ENCODE assay signal across 9 mouse cellular contexts in genomic region chr7:142094301-142095143, GRCm38 (mm10). TPM values are rescaled to one million over a fixed set of nuclear protein-coding genes. Genes with fewer than 3 reads are reported as not detected.
DNase-seq lines count a peak whose midpoint lies in the region; ATAC-seq lines count a peak whose summit lies in the region.
"Had no signal": no experiment of that assay in that cellular context is flagged by ENCODE, and none has a peak within 500 bp of the region (broad histone marks: within the 10 kb centered on the region; RNA-seq: fewer than 3 reads in every experiment).

No protein-coding gene starts in this region.

- peaks cover 96% of the 10 kb centered on the region for H3K27me3 ChIP-seq in megakaryocyte, embryonic 14.5 days (replicated peaks)
- 0 out of 2 replicates have a peak, but pooled peaks cover 6% of the 10 kb centered on the region for H3K27me3 ChIP-seq in forebrain, embryonic 14.5 days (replicated peaks; ENCODE audit: control insufficient read depth, insufficient read depth, low read length)
- H3K27me3 ChIP-seq in intestine, embryonic 16.5 days (replicated peaks; ENCODE audit: control insufficient read depth, insufficient read depth, low read length), result peaks cover 27% of the 10 kb centered on the region
- peaks cover 100% of the 10 kb centered on the region for H3K27me3 ChIP-seq in liver, embryonic 15.5 days

- H3K4me2 ChIP-seq in forebrain, embryonic 14.5 days (ENCODE audit: low read length), result peak overlapping the region; percentile 95
- H3K4me2 ChIP-seq in intestine, embryonic 16.5 days (ENCODE audit: low read depth, low read length), result peak overlapping the region; percentile 97
- peak overlapping the region; percentile 97 for H3K4me2 ChIP-seq in liver, embryonic 15.5 days

- peak; percentile 86 for DNase-seq in brain, adult 2 months (ENCODE audit: low read depth, low spot score)
- DNase-seq in forebrain, embryonic 14.5 days (ENCODE audit: low spot score), result peak; percentile 56
- peak; percentile 40 for DNase-seq in retina, embryonic 14.5 days (ENCODE audit: low spot score)
- no peak for DNase-seq in ovary, postnatal 14 days (ENCODE audit: low spot score)

- peak overlapping the region; percentile 90 for H3K27ac ChIP-seq in forebrain, embryonic 14.5 days (ENCODE audit: low read depth, low read length)
- 0 out of 2 replicates have a peak overlapping the region, but pooled peaks have one; percentile 41 for H3K27ac ChIP-seq in intestine, embryonic 16.5 days (ENCODE audit: low read length)
- peak overlapping the region; percentile 84 for H3K27ac ChIP-seq in liver, embryonic 15.5 days (replicated peaks)

- under 1% methylated on average over 89 of the region's 89 CpGs for WGBS in forebrain, embryonic 14.5 days
- under 1% methylated on average over 68 of the region's 89 CpGs for WGBS in intestine, embryonic 16.5 days
- under 1% methylated on average over 89 of the region's 89 CpGs for WGBS in liver, embryonic 15.5 days (ENCODE audit: insufficient replicate concordance)

- peaks cover 36% of the 10 kb centered on the region for H3K4me1 ChIP-seq in megakaryocyte, embryonic 14.5 days
- H3K4me1 ChIP-seq in forebrain, embryonic 14.5 days (ENCODE audit: control insufficient read depth, insufficient read depth, low read length), result peaks cover 49% of the 10 kb centered on the region
- peaks cover 10% of the 10 kb centered on the region for H3K4me1 ChIP-seq in intestine, embryonic 16.5 days (ENCODE audit: control insufficient read depth, insufficient read depth, low read length)
- peaks cover 60% of the 10 kb centered on the region for H3K4me1 ChIP-seq in liver, embryonic 15.5 days (replicated peaks)

- H3K9ac ChIP-seq in forebrain, embryonic 14.5 days (ENCODE audit: low read length), result peak overlapping the region; percentile 95
- H3K9ac ChIP-seq in intestine, embryonic 16.5 days (ENCODE audit: low read depth, low read length), result peak overlapping the region; percentile 83
- H3K9ac ChIP-seq in liver, embryonic 15.5 days, result peak overlapping the region; percentile 98

- no peaks in the 10 kb centered on the region for H3K36me3 ChIP-seq in megakaryocyte, embryonic 14.5 days (replicated peaks; ENCODE audit: low read length)
- H3K36me3 ChIP-seq in forebrain, embryonic 14.5 days (ENCODE audit: control insufficient read depth, insufficient read depth, low read length), result 0 out of 2 replicates have a peak, but pooled peaks cover under 1% of the 10 kb centered on the region
- H3K36me3 ChIP-seq in intestine, embryonic 16.5 days (ENCODE audit: control insufficient read depth, insufficient read depth, low read length), result no peaks in the 10 kb centered on the region
- H3K36me3 ChIP-seq in liver, embryonic 15.5 days (replicated peaks), result no peaks in the 10 kb centered on the region

- H3K4me3 ChIP-seq in megakaryocyte, embryonic 14.5 days (replicated peaks), result peak overlapping the region; percentile 91
- peak overlapping the region; percentile 93 for H3K4me3 ChIP-seq in forebrain, embryonic 14.5 days (ENCODE audit: low read depth, low read length)
- H3K4me3 ChIP-seq in intestine, embryonic 16.5 days (ENCODE audit: low read length), result peak overlapping the region; percentile 80
- H3K4me3 ChIP-seq in liver, embryonic 15.5 days (replicated peaks), result peak overlapping the region; percentile 87

- ATAC-seq in megakaryocyte, adult 5-6 weeks (ENCODE audit: poor library complexity, severe bottlenecking), result no peak
- ATAC-seq in forebrain, embryonic 14.5 days, result peak; percentile 41
- peak; percentile 70 for ATAC-seq in intestine, embryonic 16.5 days
- ATAC-seq in liver, embryonic 15.5 days (ENCODE audit: insufficient read depth), result peak; percentile 72

- no peaks in the 10 kb centered on the region for H3K9me3 ChIP-seq in megakaryocyte, embryonic 14.5 days
- H3K9me3 ChIP-seq in forebrain, embryonic 14.5 days (replicated peaks; ENCODE audit: control insufficient read depth, low read length), result no peaks in the 10 kb centered on the region
- no peaks in the 10 kb centered on the region for H3K9me3 ChIP-seq in intestine, embryonic 16.5 days (ENCODE audit: control insufficient read depth, low read length)
- H3K9me3 ChIP-seq in liver, embryonic 15.5 days (replicated peaks), result no peaks in the 10 kb centered on the region

RNA-seq across cellular contexts. Expression of gene Dusp8, which starts 1.1 kb away (rescaled TPM):
- polyA plus RNA-seq in megakaryocyte, embryonic 14.5 days (2012; ENCODE audit: insufficient read depth, low replicate concordance), result 0.07 and 3.6 TPM in 2 replicates
- not detected in 2 replicates for total RNA-seq in megakaryocyte, adult 5-6 weeks (2015)
- not detected in 2 replicates for total RNA-seq in megakaryocyte, adult 5-6 weeks (2017)
- polyA plus RNA-seq in forebrain, embryonic 14.5 days (2014; fragmentation: Nextera tagmentation; extraction: Ambion mirVana), result 58.0 and 84.8 TPM in 2 replicates
- 4.8 and 5.6 TPM in 2 replicates for polyA plus RNA-seq in intestine, embryonic 16.5 days (2015; fragmentation: Nextera tagmentation; extraction: Ambion mirVana)
- 4.3 and 4.4 TPM in 2 replicates for polyA plus RNA-seq in liver, embryonic 15.5 days (2015; fragmentation: Nextera tagmentation; extraction: Ambion mirVana)

RNA-seq across cellular contexts. Expression of gene Gm45618, which starts 26.0 kb away (rescaled TPM):
- polyA plus RNA-seq in megakaryocyte, embryonic 14.5 days (2012; ENCODE audit: insufficient read depth, low replicate concordance), result not detected in 2 replicates
- total RNA-seq in megakaryocyte, adult 5-6 weeks (2015), result not detected in 2 replicates
- not detected in 2 replicates for total RNA-seq in megakaryocyte, adult 5-6 weeks (2017)
- not detected in 2 replicates for polyA plus RNA-seq in forebrain, embryonic 14.5 days (2014; fragmentation: Nextera tagmentation; extraction: Ambion mirVana)
- not detected in 2 replicates for polyA plus RNA-seq in intestine, embryonic 16.5 days (2015; fragmentation: Nextera tagmentation; extraction: Ambion mirVana)
- not detected in 2 replicates for polyA plus RNA-seq in liver, embryonic 15.5 days (2015; fragmentation: Nextera tagmentation; extraction: Ambion mirVana)
- total RNA-seq: common myeloid progenitor, adult 5-6 weeks had no signal

RNA-seq across cellular contexts. Expression of gene Mob2, which starts 33.7 kb away (rescaled TPM):
- polyA plus RNA-seq in megakaryocyte, embryonic 14.5 days (2012; ENCODE audit: insufficient read depth, low replicate concordance), result 69.4 and 73.5 TPM in 2 replicates
- 25.5 and 34.4 TPM in 2 replicates for total RNA-seq in megakaryocyte, adult 5-6 weeks (2015)
- 29.7 and 31.7 TPM in 2 replicates for total RNA-seq in megakaryocyte, adult 5-6 weeks (2017)
- 53.6 and 57.9 TPM in 2 replicates for polyA plus RNA-seq in forebrain, embryonic 14.5 days (2014; fragmentation: Nextera tagmentation; extraction: Ambion mirVana)
- polyA plus RNA-seq in intestine, embryonic 16.5 days (2015; fragmentation: Nextera tagmentation; extraction: Ambion mirVana), result 57.8 and 64.4 TPM in 2 replicates
- 66.1 and 70.2 TPM in 2 replicates for polyA plus RNA-seq in liver, embryonic 15.5 days (2015; fragmentation: Nextera tagmentation; extraction: Ambion mirVana)

RNA-seq across cellular contexts. Expression of gene Gm39115, which starts 41.3 kb away (rescaled TPM):
- polyA plus RNA-seq in megakaryocyte, embryonic 14.5 days (2012; ENCODE audit: insufficient read depth, low replicate concordance), result not detected in 2 replicates
- not detected in 2 replicates for total RNA-seq in megakaryocyte, adult 5-6 weeks (2015)
- not detected in 2 replicates for total RNA-seq in megakaryocyte, adult 5-6 weeks (2017)
- not detected in 2 replicates for polyA plus RNA-seq in forebrain, embryonic 14.5 days (2014; fragmentation: Nextera tagmentation; extraction: Ambion mirVana)
- not detected in 2 replicates for polyA plus RNA-seq in intestine, embryonic 16.5 days (2015; fragmentation: Nextera tagmentation; extraction: Ambion mirVana)
- polyA plus RNA-seq in liver, embryonic 15.5 days (2015; fragmentation: Nextera tagmentation; extraction: Ambion mirVana), result not detected in 2 replicates
- total RNA-seq: common myeloid progenitor, adult 5-6 weeks had no signal

RNA-seq across cellular contexts. Expression of gene Gm45337, which starts 49.9 kb away (rescaled TPM):
- not detected in 2 replicates for polyA plus RNA-seq in megakaryocyte, embryonic 14.5 days (2012; ENCODE audit: insufficient read depth, low replicate concordance)
- not detected in 2 replicates for total RNA-seq in megakaryocyte, adult 5-6 weeks (2015)
- not detected in 2 replicates for total RNA-seq in megakaryocyte, adult 5-6 weeks (2017)
- polyA plus RNA-seq in forebrain, embryonic 14.5 days (2014; fragmentation: Nextera tagmentation; extraction: Ambion mirVana), result not detected in 2 replicates
- not detected in 2 replicates for polyA plus RNA-seq in intestine, embryonic 16.5 days (2015; fragmentation: Nextera tagmentation; extraction: Ambion mirVana)
- polyA plus RNA-seq in liver, embryonic 15.5 days (2015; fragmentation: Nextera tagmentation; extraction: Ambion mirVana), result not detected in 2 replicates
- total RNA-seq: common myeloid progenitor, adult 5-6 weeks had no signal
